Mouse (Mus musculus) cerebellum, adult 2 months (tissue): ENCODE measurements around the gene Cntnap2. TPM values are rescaled to one million over a fixed set of nuclear protein-coding genes. Genes with fewer than 3 reads are reported as not detected.

Experiments used
- DNase-seq, 2 experiments: peaks; one replicate each; pipeline ENCODE4 v3.0.0; 2021
- H3K27ac ChIP-seq: fragments of 200-500 bp; 2 replicates; pipeline ENCODE4 v1.5.1; 2012; ENCODE audit warnings: low read length, control low read depth, inconsistent platforms; ENCODE audit not compliant: insufficient read depth
- H3K27me3 ChIP-seq: fragments of 200-500 bp; 2 replicates; pipeline ENCODE4 v1.6.1; 2012; ENCODE audit warnings: inconsistent platforms, mild to moderate bottlenecking, low read length, moderate library complexity; ENCODE audit not compliant: control insufficient read depth, insufficient read depth
- H3K4me1 ChIP-seq: fragments of 200-500 bp; 2 replicates; pipeline ENCODE4 v1.6.1; 2011; ENCODE audit warnings: low read length; ENCODE audit not compliant: control insufficient read depth, insufficient read depth
- H3K4me3 ChIP-seq: fragments of 200-500 bp; replicated peaks from 2 replicates; pipeline ENCODE3; 2011; ENCODE audit warnings: mild to moderate bottlenecking, low read depth, low read length, control low read depth; ENCODE audit not compliant: insufficient read depth
- CTCF ChIP-seq: fragments of 200-500 bp; IDR thresholded peaks from 2 replicates; pipeline ENCODE4 v1.5.1; 2011; ENCODE audit warnings: low read depth, mild to moderate bottlenecking, control low read depth, low read length, moderate library complexity, borderline replicate concordance; ENCODE audit not compliant: insufficient read depth
- POLR2A ChIP-seq: fragments of 200-500 bp; IDR thresholded peaks from 2 replicates; pipeline ENCODE4 v1.6.1; 2011; ENCODE audit warnings: low read length, control low read depth, borderline replicate concordance; ENCODE audit not compliant: insufficient read depth
- WGBS: fragments of 180-500 bp; shearing (Covaris S2); methylation state at CpG from one replicate; pipeline ENCODE4 v1.1.7; 2018; 5-methylcytosine and 5-hydroxymethylcytosine counted together
- polyA plus RNA-seq: library from polyadenylated mRNA; depleted of rRNA; stranded (reverse); fragments of >200 nt; gene quantifications from 2 replicates; pipeline ENCODE4 v1.2.3, GENCODE M21; 2012

Cntnap2 gene
- polyA plus RNA-seq, 1 experiment, result 32.4 TPM

DNA sequence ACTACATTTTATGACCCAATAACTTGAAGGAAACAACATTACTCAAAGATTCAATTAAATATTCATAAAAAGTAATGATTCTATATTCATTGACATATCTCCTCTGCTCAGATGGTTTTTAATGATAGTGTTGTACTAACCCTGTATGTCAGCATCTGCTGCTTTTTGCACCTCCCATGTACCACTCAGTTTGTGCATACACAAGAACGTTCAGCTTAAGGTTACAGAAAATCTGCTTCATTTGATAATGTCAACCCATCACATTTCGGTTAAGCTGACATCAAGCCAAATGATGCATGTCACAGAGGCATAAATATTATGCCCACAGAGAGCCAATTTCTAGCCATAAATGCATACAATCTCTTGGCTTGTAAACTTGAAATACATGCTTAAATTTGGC lies 85.7 kb downstream of the Cntnap2 start:
- 32% methylated on average over 2 of the region's 2 CpGs for WGBS
- H3K4me3 ChIP-seq, result no peak overlapping the region
- TF ChIP-seq CTCF (no peak), POLR2A (no peak)
- no peaks in the 10 kb centered on the region for H3K27me3 ChIP-seq
- no peak overlapping the region for H3K27ac ChIP-seq
- no peaks in the 10 kb centered on the region for H3K4me1 ChIP-seq
- DNase-seq, result no peak

DNA sequence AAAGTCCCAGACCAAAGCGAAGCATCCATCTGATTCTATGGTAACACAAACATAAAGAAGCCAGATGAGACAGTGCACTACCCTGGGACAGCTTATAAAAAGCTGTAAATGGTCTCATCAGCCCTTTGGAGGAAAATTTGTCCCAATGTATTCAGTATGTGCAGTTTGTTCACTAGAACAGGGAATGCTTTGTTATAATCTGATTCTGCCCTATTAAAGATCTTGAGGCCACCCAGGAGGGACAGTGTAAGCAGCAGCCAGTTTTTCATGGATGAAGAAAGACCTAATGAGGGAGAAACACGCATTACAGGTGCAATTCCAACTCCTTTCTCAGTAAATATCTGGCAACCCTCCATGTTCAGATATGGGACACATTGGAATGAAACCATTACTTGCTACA lies 145.9 kb downstream of the Cntnap2 start:
- Histone ChIP-seq H3K4me3 (no peak overlapping the region), H3K27me3 (no peaks in the 10 kb centered on the region), H3K4me1 (no peaks in the 10 kb centered on the region), H3K27ac (no peak overlapping the region)
- DNase-seq, result peak in 1 of 2 experiments; percentile 18
- 45% methylated on average over 2 of the region's 2 CpGs for WGBS
- TF ChIP-seq CTCF, result no peak
- TF ChIP-seq POLR2A, result no peak

DNA sequence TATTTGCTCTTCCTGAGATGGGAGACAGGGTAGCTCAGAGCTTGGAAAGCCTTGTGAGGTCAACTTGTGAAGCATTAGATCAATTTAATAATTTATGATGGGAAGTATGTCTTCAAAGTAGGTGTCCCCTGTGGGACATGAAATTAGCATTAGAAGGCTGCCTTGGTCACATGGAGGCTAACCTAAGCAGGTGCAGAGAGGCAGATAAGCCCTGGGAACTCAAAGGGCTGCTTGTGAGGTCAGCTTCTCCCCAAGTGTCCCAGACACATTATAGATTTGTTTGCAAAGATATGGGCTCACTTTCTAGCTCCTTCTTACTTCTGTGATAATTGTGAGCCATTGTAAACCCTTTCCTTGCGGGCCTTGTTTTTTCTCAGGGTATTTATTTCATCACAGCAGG lies 155.2 kb downstream of the Cntnap2 start:
- DNase-seq, result no peak

DNA sequence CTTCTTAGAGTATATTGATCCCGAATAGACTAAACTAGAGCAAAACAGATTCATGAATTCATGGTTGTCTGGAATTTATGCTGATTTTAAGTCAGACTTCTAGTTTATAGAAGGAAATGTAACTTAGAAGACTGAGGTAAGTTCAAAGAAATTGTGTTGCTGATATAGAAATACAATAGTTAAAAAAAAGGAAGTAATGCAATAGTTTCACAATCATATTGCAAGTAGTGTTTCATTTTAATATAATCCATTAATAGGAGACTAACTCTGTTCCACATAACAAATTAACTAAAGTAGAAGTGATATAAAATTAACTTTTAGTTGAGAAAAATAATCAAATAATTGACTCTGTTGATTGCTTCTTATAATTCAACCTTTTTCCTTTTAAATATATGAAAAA lies 169.8 kb downstream of the Cntnap2 start:
- TF ChIP-seq CTCF (no peak), POLR2A (no peak)
- Histone ChIP-seq H3K27ac (no peak overlapping the region), H3K27me3 (no peaks in the 10 kb centered on the region), H3K4me1 (no peaks in the 10 kb centered on the region), H3K4me3 (no peak overlapping the region)
- no peak for DNase-seq
- WGBS, result 95% methylated on average over 1 of the region's 1 CpGs

More for the DNA sequence above, 155.2 kb downstream of the Cntnap2 start:
- Histone ChIP-seq H3K27me3 (no peaks in the 10 kb centered on the region), H3K4me1 (no peaks in the 10 kb centered on the region), H3K4me3 (no peak overlapping the region), H3K27ac (no peak overlapping the region)
- WGBS, result 79% methylated on average over 1 of the region's 1 CpGs
- TF ChIP-seq POLR2A, result no peak
- no peak for TF ChIP-seq CTCF

- H3K27me3 ChIP-seq, result no peaks in the 10 kb centered on the region
- H3K27ac ChIP-seq, result no peak overlapping the region
- no peaks in the 10 kb centered on the region for H3K4me1 ChIP-seq
- WGBS, result 65% methylated on average over 3 of the region's 3 CpGs
- no peak for DNase-seq
- TF ChIP-seq CTCF (no peak), POLR2A (no peak)
- H3K4me3 ChIP-seq, result no peak overlapping the region
These were observed 173.4 kb downstream of the Cntnap2 start for GRCm38 (mm10) chr6:45232571-45232970.

GRCm38 (mm10) chr6:45236531-45236930 lies 177.4 kb downstream of the Cntnap2 start:
- Histone ChIP-seq H3K4me1 (no peaks in the 10 kb centered on the region; the same call in 1 of the 2 replicates), H3K27me3 (no peaks in the 10 kb centered on the region), H3K4me3 (no peak overlapping the region), H3K27ac (no peak overlapping the region)
- no peak for TF ChIP-seq CTCF
- TF ChIP-seq POLR2A, result no peak
- DNase-seq, result no peak
- 92% methylated on average over 4 of the region's 4 CpGs for WGBS

DNA sequence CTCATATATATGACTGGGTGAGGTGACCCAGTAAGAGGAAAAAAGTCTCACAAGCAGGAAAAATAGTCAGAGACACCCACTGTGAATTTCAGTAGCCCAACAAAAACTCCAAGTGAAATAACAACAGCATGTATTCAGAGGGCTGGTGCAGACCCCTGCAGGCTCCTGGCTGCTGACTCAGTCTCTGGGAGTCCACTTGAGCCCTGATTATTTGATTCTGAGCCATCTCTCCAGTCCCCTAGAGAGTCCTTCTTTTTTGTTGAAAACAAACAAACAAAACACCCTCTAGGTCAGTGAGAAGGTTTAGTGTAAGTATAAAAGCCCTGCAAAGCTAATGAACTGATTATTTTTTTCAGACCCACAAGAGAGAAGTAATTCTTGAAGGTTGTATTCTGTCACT lies 179.0 kb downstream of the Cntnap2 start:
- H3K27ac ChIP-seq, result no peak overlapping the region
- no peaks in the 10 kb centered on the region; the same call in 1 of the 2 replicates for H3K4me1 ChIP-seq
- peak in 1 of 2 experiments; percentile 12 for DNase-seq
- TF ChIP-seq CTCF, result no peak
- TF ChIP-seq POLR2A, result no peak
- no peaks in the 10 kb centered on the region for H3K27me3 ChIP-seq
- H3K4me3 ChIP-seq, result no peak overlapping the region

DNA sequence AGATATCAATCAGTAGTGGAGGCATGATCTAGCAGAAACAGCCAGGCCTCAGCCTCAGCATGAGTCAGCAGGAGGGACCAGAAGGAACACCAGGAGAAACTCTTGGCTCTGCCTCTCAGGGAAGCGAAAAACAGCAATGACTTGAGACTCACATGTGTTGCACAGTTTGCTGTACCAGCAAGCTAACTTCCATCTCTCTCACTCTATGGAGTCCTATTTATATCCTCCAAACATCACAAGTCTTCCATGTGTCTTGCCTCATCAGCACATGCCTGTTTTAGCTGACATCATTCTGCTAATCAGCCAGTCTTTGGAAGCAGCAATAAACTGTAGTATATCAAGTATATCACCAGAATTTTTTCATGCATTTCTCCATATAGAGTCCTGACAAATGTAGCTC lies 182.1 kb downstream of the Cntnap2 start:
- H3K27me3 ChIP-seq, result no peaks in the 10 kb centered on the region
- 32% methylated on average over 1 of the region's 1 CpGs for WGBS
- no peak overlapping the region for H3K4me3 ChIP-seq
- no peak for DNase-seq
- H3K27ac ChIP-seq, result no peak overlapping the region
- TF ChIP-seq POLR2A (no peak), CTCF (no peak)
- H3K4me1 ChIP-seq, result no peaks in the 10 kb centered on the region; the same call in 1 of the 2 replicates

DNA sequence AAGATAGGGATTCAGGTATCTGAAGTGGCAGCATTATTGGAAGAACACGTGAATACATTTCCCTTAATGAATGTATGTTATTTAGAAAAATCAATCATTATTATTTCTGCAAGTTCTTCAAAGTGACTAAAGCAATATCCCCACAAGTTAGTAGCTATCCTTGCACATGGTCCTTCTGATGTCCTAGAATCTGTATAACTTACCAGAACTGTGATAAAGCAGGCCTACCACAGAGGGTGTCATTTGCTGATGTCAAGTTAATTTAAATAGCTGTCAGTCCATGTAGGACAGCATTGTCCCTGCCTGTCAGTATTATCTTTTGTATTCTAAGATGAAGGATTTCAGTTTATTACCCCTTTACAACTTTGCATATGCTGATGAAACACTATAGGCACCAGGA lies 185.5 kb downstream of the Cntnap2 start:
- Histone ChIP-seq H3K27ac (no peak overlapping the region), H3K27me3 (no peaks in the 10 kb centered on the region), H3K4me3 (no peak overlapping the region), H3K4me1 (no peaks in the 10 kb centered on the region)
- DNase-seq, result no peak
- no peak for TF ChIP-seq CTCF
- no peak for TF ChIP-seq POLR2A
- WGBS, result 84% methylated on average over 1 of the region's 1 CpGs
